8 mouse cellular contexts compared by ENCODE assay signal in the genomic region with DNA sequence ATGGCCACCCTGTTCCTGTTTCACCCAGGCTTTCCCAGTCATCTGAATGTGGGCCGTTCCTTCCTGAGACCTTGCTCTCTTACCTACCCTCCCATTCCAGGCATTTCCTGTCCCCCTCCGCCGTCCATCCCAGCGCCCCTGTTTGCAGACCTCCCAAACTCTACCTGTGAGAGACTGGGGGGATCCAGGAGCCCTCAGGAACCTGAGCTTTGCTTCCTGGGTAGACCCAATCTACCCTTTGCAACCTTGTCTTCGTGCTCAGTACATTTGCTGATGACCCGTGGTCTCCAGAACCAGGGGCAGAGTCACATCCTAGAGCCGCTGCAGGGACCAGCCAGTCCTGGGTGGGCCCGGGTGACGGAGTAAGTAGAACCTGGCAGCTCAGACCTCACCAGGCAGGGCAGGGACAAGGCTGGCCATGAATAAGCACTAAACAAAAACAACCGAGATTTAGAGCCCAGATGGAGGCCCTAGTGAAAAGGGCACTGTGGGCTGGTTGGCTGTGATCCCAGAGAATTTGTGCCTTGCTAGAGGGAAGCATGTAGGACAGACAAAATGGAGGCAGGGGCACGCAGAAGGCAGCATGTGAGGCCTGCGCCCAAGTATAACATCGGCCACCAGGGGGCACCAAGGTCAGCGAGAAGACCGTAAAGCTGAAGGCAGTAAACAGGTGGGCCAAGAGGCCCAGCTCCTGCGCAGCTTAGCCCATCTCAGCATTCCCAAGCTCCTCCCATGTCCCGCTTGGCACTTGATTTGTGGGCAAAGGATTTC. TPM values are rescaled to one million over a fixed set of nuclear protein-coding genes. Genes with fewer than 3 reads are reported as not detected.
A peak's percentile ranks its signal among the peaks of the same experiment; 100 is the strongest.
DNase-seq lines count a peak whose midpoint lies in the region; ATAC-seq lines count a peak whose summit lies in the region.

No protein-coding gene starts in this region.

- no peaks in the 10 kb centered on the region for H3K9me3 ChIP-seq in hindbrain, embryonic 16.5 days (ENCODE audit: control insufficient read depth, low read length)

- ATAC-seq in hindbrain, embryonic 16.5 days, result peak; percentile 88

- WGBS in hindbrain, embryonic 16.5 days, result 39% methylated on average over 17 of the region's 17 CpGs
- WGBS in macrophage (ENCODE audit: missing documents), result 13% methylated on average over 16 of the region's 17 CpGs

- peaks cover 13% of the 10 kb centered on the region; the same call in 1 of the 2 replicates for H3K4me1 ChIP-seq in hindbrain, embryonic 16.5 days (ENCODE audit: control insufficient read depth, insufficient read depth, low read depth, low read length)

- DNase-seq in T-cell, adult 2 months (ENCODE audit: low spot score), result peak; percentile 89
- peak; percentile 92 to 95 for DNase-seq in cerebellum, postnatal 36 days
- DNase-seq in gastrocnemius, adult 18-20 months (ENCODE audit: low spot score), result peak; percentile 93
- peak; percentile 91 to 95 for DNase-seq in left cerebral cortex, adult 18-20 months (ENCODE audit: low spot score in 2 of 2)
- DNase-seq in right cerebral cortex, adult 18-20 months, result peak; percentile 88
- peak; percentile 83 for DNase-seq in urinary bladder, postnatal 10 days (ENCODE audit: low spot score)

- H3K27me3 ChIP-seq in hindbrain, embryonic 16.5 days (replicated peaks; ENCODE audit: control insufficient read depth, insufficient read depth, low read length), result no peaks in the 10 kb centered on the region

- H3K27ac ChIP-seq in hindbrain, embryonic 16.5 days (ENCODE audit: low read depth, low read length), result peak overlapping the region; percentile 60
- peak overlapping the region; percentile 83 for H3K27ac ChIP-seq in macrophage

- peak overlapping the region; percentile 8; the same call in 1 of the 2 replicates for H3K9ac ChIP-seq in hindbrain, embryonic 16.5 days (ENCODE audit: low read depth, low read length)

- no peak overlapping the region for H3K4me2 ChIP-seq in hindbrain, embryonic 16.5 days (ENCODE audit: low read length)

- peaks cover 19% of the 10 kb centered on the region for H3K79me2 ChIP-seq in macrophage (ENCODE audit: inconsistent target)

- H3K36me3 ChIP-seq in hindbrain, embryonic 16.5 days (ENCODE audit: control insufficient read depth, insufficient read depth, low read length), result no peaks in the 10 kb centered on the region
- no peaks in the 10 kb centered on the region for H3K36me3 ChIP-seq in macrophage (ENCODE audit: inconsistent target)

- H3K4me3 ChIP-seq in hindbrain, embryonic 16.5 days (ENCODE audit: low read length), result no peak overlapping the region
- H3K4me3 ChIP-seq in macrophage (ENCODE audit: inconsistent target), result peak overlapping the region; percentile 53

RNA-seq across cellular contexts. Expression of a gene that starts 2.9 kb away (rescaled TPM):
- total RNA-seq in gastrocnemius, adult 18-20 months (2021), result under 1 TPM in 1 of 2 experiments, not detected in 1; 0.40 TPM
- 0.28 and 0.41 TPM in 2 replicates for polyA plus RNA-seq in hindbrain, embryonic 16.5 days (2015; fragmentation: Nextera tagmentation; extraction: Ambion mirVana)
- total RNA-seq in left cerebral cortex, adult 18-20 months (2021), result under 1 TPM in 1 of 2 experiments, not detected in 1; 0.44 TPM
- total RNA-seq in macrophage (2018; cell fraction: chromatin; rRNA removed), result 10 to 100 TPM in 22 of 26 experiments, 1 to 10 TPM in 4; 3.4 to 54.6 (median 29.8) TPM
- total RNA-seq in macrophage (2018; cell fraction: cytosol; rRNA removed), result 10 to 100 TPM; 10.3 to 29.2 (median 21.3) TPM
- total RNA-seq in macrophage (2018; cell fraction: nucleus; rRNA removed), result 10 to 100 TPM in 24 of 26 experiments, 1 to 10 TPM in 2; 8.3 to 55.5 (median 26.9) TPM
- 12.2 to 22.1 TPM (median 14.6 TPM) in 3 replicates for polyA plus RNA-seq in macrophage (2018)

RNA-seq across cellular contexts. Expression of a gene that starts 38.7 kb away (rescaled TPM):
- not detected for total RNA-seq in gastrocnemius, adult 18-20 months (2021)
- polyA plus RNA-seq in hindbrain, embryonic 16.5 days (2015; fragmentation: Nextera tagmentation; extraction: Ambion mirVana), result 0.93 and 1.3 TPM in 2 replicates
- total RNA-seq in left cerebral cortex, adult 18-20 months (2021), result not detected
- total RNA-seq in macrophage (2018; cell fraction: chromatin; rRNA removed), result under 1 TPM in 4 of 26 experiments, not detected in 22; 0.41 to 0.92 (median 0.68) TPM
- 1 to 10 TPM in 1 of 26 experiments, under 1 TPM in 25; 0.06 to 1.0 (median 0.48) TPM for total RNA-seq in macrophage (2018; cell fraction: cytosol; rRNA removed)
- total RNA-seq in macrophage (2018; cell fraction: nucleus; rRNA removed), result 1 to 10 TPM in 3 of 26 experiments, under 1 TPM in 7, not detected in 16; 0.33 to 1.3 (median 0.52) TPM
- 0.18 to 1.9 TPM (median 0.23 TPM) in 3 replicates for polyA plus RNA-seq in macrophage (2018)

RNA-seq across cellular contexts. Expression of a gene that starts 44.8 kb away (rescaled TPM):
- 100 to 1,000 TPM in 1 of 2 experiments, 10 to 100 TPM in 1; 97.2 to 115 TPM for total RNA-seq in gastrocnemius, adult 18-20 months (2021)
- 532 and 585 TPM in 2 replicates for polyA plus RNA-seq in hindbrain, embryonic 16.5 days (2015; fragmentation: Nextera tagmentation; extraction: Ambion mirVana)
- total RNA-seq in left cerebral cortex, adult 18-20 months (2021), result 100 to 1,000 TPM; 388 to 392 TPM
- 100 to 1,000 TPM in 1 of 26 experiments, 10 to 100 TPM in 25; 16.9 to 122 (median 35.5) TPM for total RNA-seq in macrophage (2018; cell fraction: chromatin; rRNA removed)
- total RNA-seq in macrophage (2018; cell fraction: cytosol; rRNA removed), result 100 to 1,000 TPM; 101 to 168 (median 133) TPM
- total RNA-seq in macrophage (2018; cell fraction: nucleus; rRNA removed), result 100 to 1,000 TPM in 16 of 26 experiments, 10 to 100 TPM in 10; 64.2 to 209 (median 121) TPM
- polyA plus RNA-seq in macrophage (2018), result 105 to 150 TPM (median 143 TPM) in 3 replicates
